Mouse (Mus musculus): ENCODE measurements around the gene Slc27a3. TPM values are rescaled to one million over a fixed set of nuclear protein-coding genes. Genes with fewer than 3 reads are reported as not detected.
A peak's percentile ranks its signal among the peaks of the same experiment; 100 is the strongest.

Slc27a3 gene
- polyA plus RNA-seq, 1 experiment, result 5.6 TPM

DNA sequence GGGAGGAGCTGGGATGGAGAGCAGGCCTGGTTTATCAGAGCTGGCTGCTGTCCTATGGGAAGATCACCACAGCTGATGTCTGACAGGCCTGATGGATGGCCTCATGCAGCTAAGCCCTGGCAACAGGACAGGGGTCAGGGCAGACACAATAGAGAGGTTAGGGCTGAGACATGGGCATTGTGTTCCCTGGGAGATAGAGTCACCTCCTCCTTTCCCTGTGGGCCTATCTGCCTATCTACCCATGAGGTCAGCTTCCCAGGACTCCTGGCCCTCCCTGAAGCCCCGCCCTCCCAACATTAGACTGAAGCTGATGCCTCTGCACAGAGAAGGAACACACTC is 13.5 kb downstream of the Slc27a3 start:
- TF ChIP-seq CTCF (IDR thresholded peaks at IDR 0.05; ENCODE audit: control insufficient read depth, insufficient read depth, low read length) (no peak), POLR2A (IDR thresholded peaks at IDR 0.05; ENCODE audit: borderline replicate concordance, control insufficient read depth, low read depth, low read length) (no peak)
- Histone ChIP-seq H3K4me1 (ENCODE audit: control insufficient read depth, insufficient read depth, low read length) (no peaks in the 10 kb centered on the region; the same call in 1 of the 2 replicates), H3K27ac (ENCODE audit: control insufficient read depth, insufficient read depth, low read depth, low read length, poor library complexity) (no peak overlapping the region), H3K4me3 (replicated peaks; ENCODE audit: control insufficient read depth, low read depth, low read length) (no peak overlapping the region)
- WGBS, result 67% methylated on average over 1 of the region's 1 CpGs

GRCm38 (mm10) chr3:90375562-90376246 is 14.0 kb downstream of the Slc27a3 start:
- 81% methylated on average over 3 of the region's 3 CpGs for WGBS
- Histone ChIP-seq H3K4me1 (ENCODE audit: control insufficient read depth, insufficient read depth, low read length) (no peaks in the 10 kb centered on the region; the same call in 1 of the 2 replicates), H3K4me3 (replicated peaks; ENCODE audit: control insufficient read depth, low read depth, low read length) (no peak overlapping the region), H3K27ac (ENCODE audit: control insufficient read depth, insufficient read depth, low read depth, low read length, poor library complexity) (no peak overlapping the region)
- TF ChIP-seq CTCF (IDR thresholded peaks at IDR 0.05; ENCODE audit: control insufficient read depth, insufficient read depth, low read length) (no peak), POLR2A (IDR thresholded peaks at IDR 0.05; ENCODE audit: borderline replicate concordance, control insufficient read depth, low read depth, low read length) (no peak)

GRCm38 (mm10) chr3:90374368-90374767 is 15.4 kb downstream of the Slc27a3 start:
- 73% methylated on average over 4 of the region's 4 CpGs for WGBS
- TF ChIP-seq CTCF (IDR thresholded peaks at IDR 0.05; ENCODE audit: control insufficient read depth, insufficient read depth, low read length) (no peak), POLR2A (IDR thresholded peaks at IDR 0.05; ENCODE audit: borderline replicate concordance, control insufficient read depth, low read depth, low read length) (no peak)
- no peaks in the 10 kb centered on the region; the same call in 1 of the 2 replicates for H3K4me1 ChIP-seq (ENCODE audit: control insufficient read depth, insufficient read depth, low read length)
- no peak overlapping the region for H3K4me3 ChIP-seq (replicated peaks; ENCODE audit: control insufficient read depth, low read depth, low read length)
- no peak overlapping the region for H3K27ac ChIP-seq (ENCODE audit: control insufficient read depth, insufficient read depth, low read depth, low read length, poor library complexity)

DNA sequence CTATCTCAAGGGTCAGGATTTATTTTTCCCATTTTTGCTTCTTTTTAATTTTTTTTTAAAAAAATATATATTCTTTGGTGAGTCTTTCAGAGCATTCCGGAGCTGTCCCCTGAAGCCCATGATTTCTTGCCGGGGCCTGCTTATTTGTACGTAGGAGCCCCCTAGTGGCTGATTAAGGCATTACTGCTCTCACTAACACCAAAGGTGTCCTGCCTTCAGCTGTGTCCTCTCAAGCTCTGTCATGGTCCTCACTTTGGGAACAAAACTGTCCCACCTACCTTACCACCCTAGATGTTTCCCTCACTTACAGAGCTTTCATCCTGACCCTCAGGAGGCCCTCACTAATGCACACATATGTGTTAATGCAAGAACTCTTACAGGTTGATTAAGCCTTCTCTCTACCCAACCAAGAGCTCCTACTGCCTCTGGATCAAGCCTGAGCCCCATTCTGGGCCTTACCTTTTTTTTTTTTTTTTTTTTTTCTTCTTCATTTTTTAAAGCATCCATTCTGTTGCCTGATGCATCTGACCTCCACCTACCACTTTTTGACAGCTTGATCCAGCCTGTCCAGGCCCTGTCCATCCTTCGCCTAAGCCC is 16.2 kb downstream of the Slc27a3 start:
- WGBS, result 24% methylated on average over 4 of the region's 4 CpGs
- H3K27ac ChIP-seq (ENCODE audit: control insufficient read depth, insufficient read depth, low read depth, low read length, poor library complexity), result no peak overlapping the region
- H3K4me3 ChIP-seq (replicated peaks; ENCODE audit: control insufficient read depth, low read depth, low read length), result no peak overlapping the region
- no peaks in the 10 kb centered on the region; the same call in 1 of the 2 replicates for H3K4me1 ChIP-seq (ENCODE audit: control insufficient read depth, insufficient read depth, low read length)
- TF ChIP-seq CTCF (IDR thresholded peaks at IDR 0.05; ENCODE audit: control insufficient read depth, insufficient read depth, low read length) (peak; percentile 53), POLR2A (IDR thresholded peaks at IDR 0.05; ENCODE audit: borderline replicate concordance, control insufficient read depth, low read depth, low read length) (no peak)

DNA sequence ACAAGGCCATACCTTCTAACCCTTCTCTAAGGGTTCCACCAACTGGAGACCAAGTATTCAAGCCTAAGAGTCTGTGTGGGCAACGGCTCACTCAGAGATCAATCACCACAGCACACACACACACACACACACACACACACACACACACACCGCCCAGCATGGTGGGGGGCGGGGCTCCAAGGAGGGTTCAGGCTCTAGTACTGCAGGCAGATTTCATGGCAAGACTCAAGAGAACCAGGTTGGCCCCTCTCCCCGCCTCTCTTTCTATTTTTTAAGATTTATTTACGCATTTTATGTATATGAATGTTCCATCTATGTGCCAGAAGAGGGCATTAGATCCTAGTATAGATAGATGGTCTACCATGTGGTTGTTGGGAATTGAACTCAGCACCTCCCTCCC is 16.9 kb downstream of the Slc27a3 start:
- no peak for TF ChIP-seq POLR2A (IDR thresholded peaks at IDR 0.05; ENCODE audit: borderline replicate concordance, control insufficient read depth, low read depth, low read length)
- TF ChIP-seq CTCF (IDR thresholded peaks at IDR 0.05; ENCODE audit: control insufficient read depth, insufficient read depth, low read length), result no peak
- H3K4me3 ChIP-seq (replicated peaks; ENCODE audit: control insufficient read depth, low read depth, low read length), result no peak overlapping the region
- 52% methylated on average over 5 of the region's 5 CpGs for WGBS
- H3K4me1 ChIP-seq (ENCODE audit: control insufficient read depth, insufficient read depth, low read length), result no peaks in the 10 kb centered on the region; the same call in 1 of the 2 replicates
- no peak overlapping the region; the same call in 1 of the 2 replicates for H3K27ac ChIP-seq (ENCODE audit: control insufficient read depth, insufficient read depth, low read depth, low read length, poor library complexity)

DNA sequence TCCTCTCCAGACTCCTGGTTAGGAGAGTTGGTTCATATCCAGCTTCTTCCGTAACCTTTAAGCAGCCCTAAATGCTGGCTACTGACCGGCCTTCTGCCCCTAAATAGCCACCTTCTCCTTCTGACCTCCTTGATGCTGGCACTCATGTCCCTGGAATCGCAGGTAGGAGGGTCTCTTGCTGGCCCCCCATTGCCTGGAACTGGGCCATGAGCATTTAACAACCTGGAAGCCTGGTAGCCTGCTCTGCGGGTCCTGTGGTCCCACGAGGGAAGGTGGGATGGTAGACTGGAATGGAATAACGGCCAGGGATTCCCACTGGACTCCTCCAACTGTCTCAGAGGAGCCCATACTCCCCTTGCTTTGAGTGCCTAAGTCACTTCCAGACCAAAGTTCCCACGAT is 17.9 kb downstream of the Slc27a3 start:
- 79% methylated on average over 7 of the region's 7 CpGs for WGBS
- TF ChIP-seq POLR2A (IDR thresholded peaks at IDR 0.05; ENCODE audit: borderline replicate concordance, control insufficient read depth, low read depth, low read length), result no peak
- no peak for TF ChIP-seq CTCF (IDR thresholded peaks at IDR 0.05; ENCODE audit: control insufficient read depth, insufficient read depth, low read length)
- Histone ChIP-seq H3K4me3 (replicated peaks; ENCODE audit: control insufficient read depth, low read depth, low read length) (no peak overlapping the region), H3K27ac (ENCODE audit: control insufficient read depth, insufficient read depth, low read depth, low read length, poor library complexity) (no peak overlapping the region; the same call in 1 of the 2 replicates), H3K4me1 (ENCODE audit: control insufficient read depth, insufficient read depth, low read length) (no peaks in the 10 kb centered on the region; the same call in 1 of the 2 replicates)

GRCm38 (mm10) chr3:90369041-90369440 is 20.7 kb downstream of the Slc27a3 start:
- WGBS, result 66% methylated on average over 2 of the region's 2 CpGs
- TF ChIP-seq CTCF (IDR thresholded peaks at IDR 0.05; ENCODE audit: control insufficient read depth, insufficient read depth, low read length), result no peak
- TF ChIP-seq POLR2A (IDR thresholded peaks at IDR 0.05; ENCODE audit: borderline replicate concordance, control insufficient read depth, low read depth, low read length), result no peak
- Histone ChIP-seq H3K27ac (ENCODE audit: control insufficient read depth, insufficient read depth, low read depth, low read length, poor library complexity) (no peak overlapping the region), H3K4me3 (replicated peaks; ENCODE audit: control insufficient read depth, low read depth, low read length) (no peak overlapping the region), H3K4me1 (ENCODE audit: control insufficient read depth, insufficient read depth, low read length) (no peaks in the 10 kb centered on the region; the same call in 1 of the 2 replicates)

- H3K4me3 ChIP-seq (replicated peaks; ENCODE audit: control insufficient read depth, low read depth, low read length), result no peak overlapping the region
- WGBS, result 79% methylated on average over 5 of the region's 5 CpGs
- TF ChIP-seq CTCF (IDR thresholded peaks at IDR 0.05; ENCODE audit: control insufficient read depth, insufficient read depth, low read length), result no peak
- no peak for TF ChIP-seq POLR2A (IDR thresholded peaks at IDR 0.05; ENCODE audit: borderline replicate concordance, control insufficient read depth, low read depth, low read length)
These were observed 22.6 kb downstream of the Slc27a3 start for GRCm38 (mm10) chr3:90367001-90367632.

More at GRCm38 (mm10) chr3:90367001-90367632, 22.6 kb downstream of the Slc27a3 start:
- peaks cover 1% of the 10 kb centered on the region; the same call in 1 of the 2 replicates for H3K4me1 ChIP-seq (ENCODE audit: control insufficient read depth, insufficient read depth, low read length)
- no peak overlapping the region for H3K27ac ChIP-seq (ENCODE audit: control insufficient read depth, insufficient read depth, low read depth, low read length, poor library complexity)

Data from bone marrow, adult 2 months (tissue).